Mouse (Mus musculus) ovary, postnatal 14 days (tissue): ENCODE data around the gene Pom121.
"Not testable (repeated sequence)": the region's sequence is repeated elsewhere in the genome, so short reads cannot be mapped to it uniquely, and the experiment has no call there.

ENCODE experiments used
- DNase-seq: peaks from one replicate; pipeline ENCODE4 v3.0.0; 2022; ENCODE audit warnings: low spot score

Gene Pom121

DNA sequence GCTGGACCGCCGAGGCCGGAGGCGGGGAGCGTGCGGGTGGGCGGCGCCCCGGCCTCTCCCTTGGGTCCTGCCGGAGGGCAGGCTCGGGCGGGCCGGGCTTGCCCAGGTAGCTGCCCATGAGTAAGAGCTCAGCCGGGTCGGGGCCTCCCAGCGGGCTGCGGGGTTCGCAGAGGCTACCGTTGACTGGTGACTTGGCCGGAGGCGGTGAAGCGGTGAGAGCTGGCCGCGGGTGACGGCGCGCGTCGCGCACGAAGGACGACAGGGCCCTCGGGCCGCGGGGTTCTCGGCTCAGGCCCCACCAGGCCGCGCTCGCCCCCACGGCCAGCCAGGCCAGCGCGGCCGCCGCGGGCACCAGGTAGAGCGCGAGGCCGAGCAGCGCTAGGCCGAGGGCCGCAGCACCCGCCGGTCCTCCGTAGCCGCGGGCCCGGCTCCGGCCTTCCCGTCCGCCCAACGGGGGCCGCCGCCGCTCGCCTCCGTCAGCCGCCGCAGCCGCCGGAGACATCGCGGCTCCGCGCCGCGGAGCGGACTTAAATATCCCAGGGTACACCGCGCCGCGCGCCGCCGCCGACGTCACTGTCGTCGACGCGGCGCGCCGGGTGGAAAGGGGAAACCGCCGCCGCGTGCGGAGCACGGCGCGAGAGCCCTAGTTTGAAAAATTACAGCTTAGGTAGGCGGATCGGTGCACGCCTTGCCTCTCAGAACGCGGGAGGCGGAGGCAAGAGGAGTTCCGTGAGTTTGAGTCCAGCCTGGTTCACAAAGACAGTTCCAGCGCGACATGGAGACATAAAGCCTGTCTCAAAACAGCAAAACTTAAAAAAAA is at the start of gene Pom121:
Gene Pom121 (minus strand): TSS at position 543 of the 820 bp plus-strand sequence.
- DNase-seq = peak; percentile 69

DNA sequence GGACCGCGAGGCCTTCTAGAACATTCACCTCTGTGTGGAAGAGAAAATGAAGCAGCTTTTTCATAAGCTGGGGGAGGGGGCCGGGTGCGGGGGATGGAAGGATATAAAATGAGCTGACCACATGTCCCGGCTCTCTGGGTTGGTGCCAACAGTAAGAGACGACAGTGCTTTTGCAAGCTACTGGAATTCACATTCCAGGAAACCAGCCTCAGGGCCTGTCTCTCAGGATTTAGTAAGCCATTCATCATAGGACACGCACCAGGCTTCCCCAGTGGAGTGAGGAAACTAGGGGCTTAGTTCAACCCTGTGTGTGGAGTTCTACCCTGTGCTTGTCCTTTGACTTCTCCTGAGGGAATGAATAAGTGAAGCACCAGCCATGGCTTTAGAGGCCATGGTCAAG is 48.1 kb upstream of the Pom121 start:
- no peak for DNase-seq

DNA sequence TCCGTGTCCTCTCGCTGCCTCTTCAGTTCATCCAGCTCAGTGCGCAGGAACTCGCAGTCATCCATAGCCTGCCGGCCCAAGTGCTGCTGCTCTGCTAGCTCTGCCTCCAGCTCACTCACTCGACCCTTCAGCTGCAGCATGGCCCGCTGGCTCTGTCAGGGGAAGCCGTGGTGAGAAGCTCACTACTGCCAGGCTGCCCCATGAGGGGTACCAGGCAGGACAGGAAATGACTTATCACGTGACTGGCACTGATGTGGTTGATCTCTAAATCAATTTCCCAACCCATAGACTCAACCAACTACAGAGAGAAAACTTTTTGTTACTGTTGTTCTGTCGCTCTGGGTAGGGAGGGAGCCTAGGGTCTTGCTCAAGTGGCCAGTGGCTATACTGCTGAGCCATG is 40.7 kb upstream of the Pom121 start:
- DNase-seq = no peak

DNA sequence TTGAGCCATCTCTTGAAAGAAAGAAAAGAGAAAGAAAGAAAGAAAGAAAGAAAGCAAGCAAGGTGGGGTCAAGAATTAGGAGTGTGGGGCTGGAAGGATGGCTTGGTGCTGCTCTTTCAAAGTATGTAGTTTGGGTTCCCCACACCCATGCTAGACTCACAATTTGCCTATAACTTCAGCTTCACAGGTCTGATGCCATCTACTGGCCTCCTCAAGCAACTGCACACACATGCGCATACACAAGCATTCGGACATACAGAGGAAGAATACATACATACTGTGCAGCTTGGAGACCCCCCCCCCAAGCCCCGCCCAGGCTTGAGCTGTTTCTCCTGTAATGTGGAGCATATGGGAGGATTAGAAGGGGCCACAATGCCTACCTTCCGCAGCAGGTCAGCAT is 39.5 kb upstream of the Pom121 start:
- DNase-seq = no peak

DNA sequence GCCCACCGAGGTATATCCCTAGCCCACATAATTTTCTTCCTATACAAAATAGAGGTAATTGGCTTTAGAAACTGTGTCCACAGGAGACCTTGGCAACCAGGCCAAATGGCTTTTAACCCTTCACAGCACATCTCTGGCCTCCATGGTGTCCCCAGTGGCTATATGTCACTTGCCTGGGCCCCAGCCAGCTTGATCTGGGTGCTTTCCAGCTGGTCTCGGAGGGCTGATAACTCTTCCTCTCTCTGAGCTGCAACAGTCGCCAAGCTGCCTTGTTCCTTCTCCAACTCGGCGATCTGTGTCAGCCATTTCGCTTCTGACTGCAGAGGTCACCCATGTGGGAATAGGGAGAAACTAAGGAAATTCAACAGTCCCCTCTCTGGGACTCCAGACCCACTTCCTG is 36.8 kb upstream of the Pom121 start:
- no peak for DNase-seq

DNA sequence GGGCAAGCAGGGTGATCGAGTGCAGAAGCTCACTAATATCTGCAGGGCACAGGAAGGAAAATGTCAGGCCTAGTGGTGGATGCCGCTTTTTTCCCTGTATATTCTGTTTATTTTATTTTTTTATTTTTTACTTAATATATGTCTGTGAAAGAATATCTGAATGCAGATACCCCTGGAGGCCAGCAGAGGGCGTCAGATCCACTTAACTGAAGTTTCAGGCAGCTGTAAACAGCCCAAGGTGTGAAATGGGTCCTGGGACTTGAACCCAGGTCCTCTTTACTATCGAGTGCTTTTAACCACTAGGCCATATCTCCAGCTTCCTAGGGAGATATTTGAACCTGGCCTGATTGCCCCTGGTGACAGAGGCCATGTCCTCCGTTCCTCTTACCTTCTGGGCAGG is 34.4 kb upstream of the Pom121 start:
- DNase-seq = no peak

DNA sequence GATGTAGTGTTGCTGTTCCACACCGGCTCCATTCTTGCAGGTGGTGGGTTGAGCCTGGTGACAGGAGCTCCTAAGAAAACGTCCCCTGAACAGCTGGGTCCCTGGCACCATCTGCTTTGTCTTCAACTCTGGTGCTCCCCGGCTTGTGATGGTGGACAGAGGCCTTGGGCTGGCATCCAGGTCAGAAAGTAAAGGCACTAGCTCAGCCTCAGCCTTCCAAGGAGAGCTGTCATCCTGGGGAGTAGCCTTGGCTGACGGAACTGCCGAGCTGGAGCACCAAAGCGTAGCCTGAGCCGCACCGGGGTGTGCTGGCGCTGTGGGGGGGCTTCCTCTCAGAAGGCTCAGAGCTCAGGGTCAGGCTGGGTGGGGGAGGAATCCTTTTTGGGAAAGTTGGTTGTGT is 15.9 kb upstream of the Pom121 start:
- DNase-seq = no peak

DNA sequence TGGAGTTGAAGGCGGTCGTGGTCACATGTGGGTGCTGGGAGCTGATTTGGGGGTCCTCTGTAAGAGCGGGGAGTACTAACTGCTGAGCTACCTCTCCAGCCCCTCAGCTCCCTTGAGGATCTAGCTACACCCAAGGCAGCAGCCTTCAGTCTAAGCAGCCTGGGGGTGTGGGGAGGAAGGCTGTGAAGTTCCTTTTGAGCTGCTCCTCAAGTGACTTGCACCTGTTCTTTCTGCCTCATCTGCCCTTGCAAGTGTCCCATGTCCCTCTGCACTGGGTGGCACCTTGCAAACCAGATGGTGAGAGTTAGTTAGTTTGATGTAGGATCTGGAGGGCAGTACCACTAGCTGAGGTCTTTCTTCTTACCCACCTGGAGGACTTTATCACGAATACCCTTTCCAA is 13.8 kb upstream of the Pom121 start:
- DNase-seq = no peak

DNA sequence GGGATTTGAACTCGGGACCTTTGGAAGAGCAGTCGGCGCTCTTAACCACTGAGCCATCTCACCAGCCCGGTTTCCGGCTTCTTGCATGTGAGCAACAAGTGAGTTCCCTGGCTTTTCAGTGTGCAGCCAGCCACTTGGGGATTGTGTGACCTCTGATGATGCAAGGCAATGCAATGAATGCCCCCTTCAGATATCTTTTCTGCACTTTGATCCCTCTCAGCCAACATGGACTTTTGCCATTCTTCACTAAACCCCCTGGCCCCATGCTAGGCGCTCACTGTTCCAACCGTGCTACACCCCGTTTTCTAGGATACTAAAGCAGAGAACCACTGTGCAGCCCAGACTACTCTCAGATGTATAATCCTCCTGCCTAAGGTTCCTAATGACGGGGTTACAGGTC is 11.1 kb upstream of the Pom121 start:
- DNase-seq = no peak

DNA sequence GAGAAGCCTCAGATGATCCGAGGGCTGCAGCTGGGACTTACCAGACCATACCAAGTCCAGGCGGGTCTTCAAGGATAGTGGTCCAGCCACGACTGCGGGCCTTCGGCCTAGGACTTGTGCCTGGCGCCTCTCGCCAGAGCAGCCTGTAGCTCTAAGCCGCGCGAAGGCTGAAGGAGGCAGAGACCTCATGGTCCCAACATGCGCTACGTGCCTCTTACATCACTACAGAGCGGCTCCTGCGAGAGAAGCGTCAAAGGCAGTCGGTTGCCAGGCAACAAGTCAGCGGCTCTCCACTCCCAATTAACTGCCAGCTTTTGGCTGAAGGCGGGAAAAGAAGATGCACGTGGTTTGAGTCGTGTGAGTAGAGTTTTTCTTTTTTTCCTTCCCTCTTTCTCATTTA is 10.3 kb upstream of the Pom121 start:
- no peak for DNase-seq

DNA sequence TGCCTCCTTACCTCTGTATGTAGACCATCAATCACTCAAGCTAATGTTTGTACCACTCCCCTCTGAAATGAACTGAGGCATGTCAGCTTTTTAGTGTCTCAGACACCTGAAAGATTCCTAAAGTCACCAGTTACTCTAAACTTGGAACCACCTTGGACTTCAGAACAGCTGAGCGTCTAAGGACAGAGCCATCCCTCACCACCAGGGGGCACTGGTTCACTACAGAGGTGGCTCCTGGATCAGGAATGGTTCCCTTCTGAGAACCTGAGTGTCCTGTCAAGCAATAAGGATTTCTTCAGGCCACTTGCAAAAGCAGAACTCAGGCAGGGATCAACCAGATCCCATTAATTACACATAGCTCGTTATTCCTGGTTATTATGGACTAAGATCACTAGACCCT is 5.9 kb upstream of the Pom121 start:
- peak; percentile 76 for DNase-seq

DNA sequence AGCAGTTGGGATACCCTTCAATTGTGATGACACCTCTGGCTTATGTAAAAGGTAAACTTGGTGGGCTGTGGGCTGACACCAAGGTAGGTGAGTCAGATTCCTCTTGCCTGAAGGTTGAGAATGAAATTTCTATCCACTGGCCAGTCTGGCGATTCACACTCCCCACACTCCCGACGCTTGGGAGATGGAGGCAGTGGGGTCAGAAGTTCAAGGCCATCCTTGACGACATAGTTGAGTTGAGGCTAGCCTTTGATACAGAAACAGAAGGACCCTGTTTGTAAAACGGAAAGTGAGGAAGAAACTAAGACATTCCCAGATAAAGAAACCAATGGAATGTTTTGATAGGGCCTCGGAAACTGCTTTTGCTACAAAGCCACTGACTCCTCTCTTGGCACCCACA is 5.0 kb upstream of the Pom121 start:
- DNase-seq = no peak

DNA sequence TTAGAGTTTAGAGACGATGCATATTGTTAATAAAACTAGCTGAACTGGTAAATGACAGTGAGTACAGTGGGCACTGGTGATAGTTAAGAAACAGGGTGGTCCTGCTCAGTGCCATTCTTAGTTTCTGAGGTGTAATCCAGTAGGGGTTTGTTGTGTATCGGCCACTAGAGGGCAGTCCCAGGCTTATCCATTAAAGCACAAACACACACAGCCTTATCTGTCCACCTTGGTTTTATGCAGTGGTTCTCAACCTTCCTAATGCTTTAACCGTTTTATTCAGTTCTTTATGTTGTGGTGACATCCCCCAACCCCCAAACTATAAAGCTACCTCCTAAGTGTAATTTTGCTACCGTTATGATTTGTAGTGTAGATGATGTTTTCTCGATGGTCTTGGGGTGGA is 1.5 kb upstream of the Pom121 start:
- DNase-seq = no peak

DNA sequence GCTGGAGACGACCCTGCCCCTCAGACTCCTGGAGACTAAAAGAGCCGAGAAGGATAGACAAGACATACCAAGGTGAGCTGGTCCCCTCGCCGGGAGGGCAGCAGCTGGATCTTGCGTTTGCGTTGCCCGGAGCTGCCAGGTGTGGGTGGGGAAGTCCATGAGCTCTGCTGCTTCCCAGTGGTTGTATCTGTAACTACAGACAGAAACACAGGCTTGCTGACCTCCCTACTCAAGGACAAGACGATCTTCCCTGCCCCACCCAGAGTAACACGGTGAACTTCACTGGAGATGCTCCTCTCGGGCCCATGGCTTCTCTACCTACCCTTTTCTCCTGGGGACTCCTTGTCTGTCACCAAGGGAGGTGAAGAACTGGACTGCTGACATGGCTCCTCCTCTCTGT is 10.6 kb downstream of the Pom121 start:
- no peak for DNase-seq

DNA sequence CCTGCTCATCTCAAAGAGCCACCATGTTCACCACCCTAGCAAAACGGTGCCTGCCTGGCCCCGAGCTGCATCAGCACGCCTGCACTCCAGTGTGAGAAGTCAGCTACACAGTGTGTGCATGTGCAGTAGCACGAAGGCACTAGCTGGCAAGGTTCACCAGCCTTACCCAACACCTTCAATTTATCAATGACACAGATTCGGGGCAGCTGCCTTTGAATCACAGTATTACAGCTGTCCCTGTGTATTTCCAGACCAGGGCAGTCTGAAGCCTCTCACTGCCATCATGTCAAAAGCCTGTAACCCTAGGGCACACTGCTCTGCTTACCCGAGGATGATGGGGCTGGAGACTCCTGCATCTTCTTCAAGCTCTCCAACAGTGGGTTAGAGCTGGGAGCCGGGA is 11.6 kb downstream of the Pom121 start:
- DNase-seq = no peak

DNA sequence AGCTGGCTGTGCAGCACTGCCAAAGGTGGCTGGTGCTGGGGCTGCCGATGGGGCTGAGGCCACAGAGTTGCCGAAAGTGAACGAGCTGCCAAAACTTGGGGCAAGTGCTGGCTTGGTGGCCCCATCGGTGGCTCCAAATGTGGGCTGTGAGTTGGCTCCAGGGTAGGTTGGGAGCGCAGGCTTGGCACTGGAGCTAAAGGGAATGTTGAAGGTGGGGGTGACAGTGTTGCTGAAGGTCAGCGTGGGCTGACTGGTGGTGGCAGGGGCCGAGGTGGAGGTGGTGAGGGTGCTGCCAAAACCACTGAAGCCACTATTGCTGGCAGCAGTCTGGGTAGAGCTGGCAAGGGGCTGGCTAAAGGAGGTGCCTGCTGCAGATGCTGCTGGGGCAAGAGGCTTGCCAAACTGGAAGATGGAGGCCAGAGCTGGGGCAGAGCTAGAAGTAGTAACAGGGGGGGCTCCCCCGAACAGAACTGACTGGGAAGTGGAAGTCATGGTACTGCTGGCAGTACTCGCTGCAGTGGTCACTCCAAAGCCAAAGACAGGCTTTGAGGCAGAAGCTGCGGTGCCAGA is 12.9 kb downstream of the Pom121 start:
- no peak for DNase-seq

DNA sequence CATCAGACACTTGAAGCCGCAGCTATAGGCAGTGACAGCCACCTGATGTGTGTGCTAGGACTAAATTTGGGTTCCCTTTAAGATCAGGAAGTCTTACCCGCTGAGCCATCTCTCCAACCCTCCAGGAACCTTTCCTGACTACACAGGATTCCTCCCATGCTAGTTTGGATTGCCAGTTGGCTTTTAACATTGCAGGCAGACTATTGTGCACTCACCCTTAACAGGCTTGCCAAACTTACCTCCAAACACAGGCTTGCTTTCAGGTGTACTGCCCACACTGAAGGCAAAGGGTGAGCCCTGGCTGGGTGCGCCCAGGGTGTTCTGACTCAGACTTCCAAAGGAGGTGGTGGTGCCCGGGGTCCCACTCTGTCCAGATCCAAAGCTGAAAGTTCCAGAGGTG is 13.7 kb downstream of the Pom121 start:
- DNase-seq = no peak

DNA sequence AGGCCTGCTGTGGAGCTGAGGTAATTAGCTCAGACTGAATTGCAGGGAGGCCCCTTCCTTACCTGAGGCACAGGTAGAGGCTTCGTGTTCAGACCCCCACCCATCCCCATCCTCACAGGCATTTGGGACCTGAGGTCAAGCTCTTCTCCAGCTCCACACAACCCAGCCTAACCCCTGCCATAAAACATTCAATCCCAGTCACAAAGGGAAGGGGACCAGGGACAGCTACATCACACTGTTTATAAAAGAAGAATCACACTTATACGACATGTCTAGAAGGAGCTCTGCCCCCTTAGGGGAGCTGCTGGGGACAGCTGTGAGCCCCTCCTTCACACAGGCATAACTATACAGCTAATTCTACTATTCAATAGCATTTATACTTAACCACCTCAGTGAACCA is 18.0 kb downstream of the Pom121 start:
- no peak for DNase-seq

DNA sequence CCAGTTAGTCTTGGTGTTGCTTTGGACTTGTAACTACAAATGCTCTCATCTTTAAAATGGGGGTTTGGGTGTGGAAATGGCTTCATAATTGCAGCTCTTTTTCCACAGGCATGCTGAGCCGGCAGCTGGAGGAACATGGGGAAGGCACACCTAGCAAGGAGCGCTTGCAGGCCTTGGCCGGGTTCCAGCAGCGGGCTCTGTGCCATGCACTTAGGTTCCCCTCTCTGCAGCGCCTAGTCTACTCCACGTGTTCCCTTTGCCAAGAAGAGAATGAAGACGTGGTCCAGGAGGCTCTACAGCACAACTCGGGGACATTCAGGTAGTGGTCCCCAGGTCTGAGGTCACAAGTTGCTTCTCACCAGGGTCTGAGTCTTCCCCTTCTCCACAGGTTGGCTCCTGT is 19.2 kb downstream of the Pom121 start:
- peak; percentile 42 for DNase-seq

DNA sequence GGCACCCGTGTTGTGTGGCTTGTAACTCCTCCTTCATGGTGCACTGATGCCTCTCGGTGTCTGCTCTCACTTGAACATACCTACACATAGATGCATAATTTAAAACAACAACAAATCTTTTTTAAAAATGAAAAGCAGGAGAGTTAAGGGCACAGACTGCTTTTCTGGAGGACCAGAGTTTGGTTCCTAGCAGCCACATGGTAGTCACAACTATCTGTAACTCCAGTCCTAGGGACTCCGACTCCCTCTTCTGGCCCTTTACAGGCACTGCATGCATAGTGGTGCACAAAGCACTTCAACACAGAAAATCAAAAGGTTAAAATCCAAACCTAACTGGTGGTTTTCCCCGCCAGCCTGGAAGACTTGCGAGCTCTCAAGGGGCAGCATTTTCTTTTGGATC is 20.7 kb downstream of the Pom121 start:
- no peak for DNase-seq

DNA sequence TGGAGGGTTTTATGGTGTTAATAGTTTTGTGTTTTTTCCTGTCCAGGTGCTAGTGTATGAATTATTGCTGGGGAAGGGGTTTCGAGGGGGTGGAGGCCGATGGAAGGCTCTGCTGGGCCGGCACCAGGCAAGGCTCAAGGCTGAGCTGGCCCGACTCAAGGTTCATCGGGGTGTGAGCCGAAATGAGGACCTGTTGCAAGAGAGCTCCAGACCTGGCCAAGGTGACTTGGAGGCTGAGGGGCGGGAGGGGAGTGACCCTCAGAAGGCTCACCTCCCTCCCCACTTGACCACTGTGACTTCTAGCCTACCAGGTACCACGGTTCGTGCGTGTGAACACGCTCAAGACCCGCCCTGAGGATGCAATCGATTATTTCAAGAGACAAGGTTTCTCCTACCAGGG is 23.2 kb downstream of the Pom121 start:
- DNase-seq = no peak

DNA sequence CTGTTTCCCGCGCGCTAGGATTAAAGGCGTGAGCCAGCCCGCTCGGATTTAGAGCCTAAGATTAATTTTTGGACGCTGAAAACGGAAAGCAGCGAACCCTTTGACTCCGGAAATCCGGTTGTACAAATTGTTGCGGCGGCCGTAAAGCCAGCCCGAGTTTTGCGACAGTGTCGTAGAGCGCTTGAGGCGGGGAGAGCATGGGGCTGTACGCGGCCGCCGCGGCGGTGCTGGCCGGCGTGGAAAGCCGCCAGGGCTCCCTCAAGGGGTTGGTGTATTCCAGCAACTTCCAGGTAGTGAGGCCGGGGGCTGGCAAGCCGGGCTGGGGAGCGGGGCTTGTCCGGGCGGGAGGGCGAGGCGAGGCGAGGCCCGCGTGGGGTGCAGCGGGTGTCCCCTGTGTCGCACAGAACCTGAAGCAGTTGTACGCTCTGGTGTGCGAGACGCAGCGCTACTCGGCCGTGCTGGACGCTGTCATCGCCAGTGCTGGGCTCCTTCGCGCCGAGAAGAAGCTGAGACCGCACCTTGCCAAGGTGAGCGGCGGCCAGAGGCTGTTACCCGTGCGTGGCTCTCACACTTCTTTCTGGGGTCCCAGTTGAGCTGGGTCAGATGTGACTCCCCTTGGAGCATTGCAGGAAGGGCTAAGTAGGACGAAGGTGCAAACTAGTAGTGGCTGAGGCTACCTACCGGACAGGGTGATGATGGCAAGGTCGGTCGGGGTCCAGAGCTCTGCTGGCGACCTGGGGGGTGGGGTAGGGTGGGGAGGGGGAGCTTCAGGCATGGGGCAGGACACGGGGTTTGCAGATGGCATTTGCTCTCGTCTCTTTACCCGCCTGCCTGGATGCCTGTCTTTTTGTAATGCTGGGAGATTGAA is 24.3 kb downstream of the Pom121 start, which contains the start of gene Nsun5:
Gene Nsun5 (plus strand): TSS at position 167 of the 868 bp plus-strand sequence.
- DNase-seq = peak; percentile 95

DNA sequence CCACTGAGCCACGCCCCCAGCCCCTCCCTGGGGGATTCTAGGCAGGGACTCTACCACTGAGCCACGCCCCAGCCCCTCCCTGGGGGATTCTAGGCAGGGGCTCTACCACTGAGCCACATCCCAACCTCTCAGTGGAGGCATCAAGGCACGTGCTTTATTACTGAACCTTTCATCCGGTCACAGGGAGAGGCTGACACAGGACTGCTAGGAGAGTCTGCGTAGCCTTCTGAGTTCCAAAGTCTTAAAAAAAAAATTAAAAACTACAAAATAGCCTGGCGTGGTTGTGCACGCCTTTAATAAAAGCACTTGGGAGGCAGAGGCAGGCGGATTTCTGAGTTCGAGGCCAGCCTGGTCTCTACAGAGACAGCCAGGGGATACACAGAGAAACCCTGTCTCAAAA is 25.1 kb downstream of the Pom121 start:
- DNase-seq = not testable (repeated sequence)
